Mouse (Mus musculus) midbrain, embryonic 15.5 days (tissue): ENCODE data around the gene Phf21a. TPM values are rescaled to one million over a fixed set of nuclear protein-coding genes. Genes with fewer than 3 reads are reported as not detected.

Experiments
- ATAC-seq: fragments of 200-750 bp; cut with Nextera tagmentation; replicated peaks from 2 replicates; pipeline ENCODE4 v1.8.0; 2017; ENCODE audit warnings: moderate TSS enrichment
- H3K27ac ChIP-seq: fragments of 300-500 bp; sonication (generic); 2 replicates; pipeline ENCODE4 v1.5.1; 2015; ENCODE audit warnings: mild to moderate bottlenecking, inconsistent platforms
- H3K27me3 ChIP-seq: fragments of 300-500 bp; sonication (generic); replicated peaks from 2 replicates; pipeline ENCODE4 v1.6.1; 2015; ENCODE audit warnings: inconsistent platforms
- H3K36me3 ChIP-seq: fragments of 300-500 bp; sonication (generic); replicated peaks from 2 replicates; pipeline ENCODE4 v1.6.1; 2015; ENCODE audit warnings: inconsistent platforms
- H3K4me1 ChIP-seq: fragments of 300-500 bp; sonication (generic); 2 replicates; pipeline ENCODE4 v1.6.1; 2015; ENCODE audit warnings: inconsistent platforms
- H3K4me2 ChIP-seq: fragments of 300-500 bp; sonication (generic); 2 replicates; pipeline ENCODE4 v1.6.1; 2015; ENCODE audit warnings: inconsistent platforms, mild to moderate bottlenecking, moderate library complexity
- H3K4me3 ChIP-seq: fragments of 300-500 bp; sonication (generic); 2 replicates; pipeline ENCODE4 v1.5.1; 2015; ENCODE audit warnings: mild to moderate bottlenecking, inconsistent platforms
- H3K9ac ChIP-seq: fragments of 300-500 bp; sonication (generic); 2 replicates; pipeline ENCODE4 v1.6.1; 2015; ENCODE audit warnings: mild to moderate bottlenecking, inconsistent platforms
- H3K9me3 ChIP-seq: fragments of 300-500 bp; sonication (generic); 2 replicates; pipeline ENCODE4 v1.6.1; 2016; ENCODE audit warnings: inconsistent platforms
- WGBS: fragments of 180-500 bp; shearing (Covaris S2); methylation state at CpG from one replicate; pipeline ENCODE4 v1.1.7; 2015; ENCODE audit warnings: mixed read lengths; 5-methylcytosine and 5-hydroxymethylcytosine counted together
- polyA plus RNA-seq: library from polyadenylated mRNA; unstranded; fragments of >200 nt; fragmentation: Nextera tagmentation; extraction: Ambion mirVana; gene quantifications from 2 replicates; pipeline ENCODE4 v1.2.1, GENCODE M21; 2015

Phf21a gene
- polyA plus RNA-seq, 1 experiment from 2014 or later: 40.4 TPM

- no peak overlapping the region for H3K4me2 ChIP-seq
- 20% methylated on average over 12 of the region's 12 CpGs for WGBS
- H3K4me1 ChIP-seq: no peaks in the 10 kb centered on the region
- no peak overlapping the region for H3K27ac ChIP-seq
- H3K9ac ChIP-seq: no peak overlapping the region
- H3K9me3 ChIP-seq: no peaks in the 10 kb centered on the region
- no peaks in the 10 kb centered on the region for H3K27me3 ChIP-seq
- H3K36me3 ChIP-seq: peaks cover 36% of the 10 kb centered on the region; the same call in 1 of the 2 replicates
- H3K4me3 ChIP-seq: no peak overlapping the region
- no peak for ATAC-seq
Observed at GRCm38 (mm10) chr2:92360893-92361292, 268.0 kb downstream of the Phf21a start.

- H3K9ac ChIP-seq: no peak overlapping the region
- H3K4me3 ChIP-seq: no peak overlapping the region
- no peaks in the 10 kb centered on the region for H3K9me3 ChIP-seq
- no peaks in the 10 kb centered on the region for H3K27me3 ChIP-seq
- ATAC-seq: no peak
- H3K4me2 ChIP-seq: no peak overlapping the region
- WGBS: 84% methylated on average over 8 of the region's 8 CpGs
- H3K36me3 ChIP-seq: peaks cover 31% of the 10 kb centered on the region; the same call in 1 of the 2 replicates
- no peak overlapping the region for H3K27ac ChIP-seq
- no peaks in the 10 kb centered on the region for H3K4me1 ChIP-seq
Observed at GRCm38 (mm10) chr2:92361795-92362194, 268.9 kb downstream of the Phf21a start.

DNA sequence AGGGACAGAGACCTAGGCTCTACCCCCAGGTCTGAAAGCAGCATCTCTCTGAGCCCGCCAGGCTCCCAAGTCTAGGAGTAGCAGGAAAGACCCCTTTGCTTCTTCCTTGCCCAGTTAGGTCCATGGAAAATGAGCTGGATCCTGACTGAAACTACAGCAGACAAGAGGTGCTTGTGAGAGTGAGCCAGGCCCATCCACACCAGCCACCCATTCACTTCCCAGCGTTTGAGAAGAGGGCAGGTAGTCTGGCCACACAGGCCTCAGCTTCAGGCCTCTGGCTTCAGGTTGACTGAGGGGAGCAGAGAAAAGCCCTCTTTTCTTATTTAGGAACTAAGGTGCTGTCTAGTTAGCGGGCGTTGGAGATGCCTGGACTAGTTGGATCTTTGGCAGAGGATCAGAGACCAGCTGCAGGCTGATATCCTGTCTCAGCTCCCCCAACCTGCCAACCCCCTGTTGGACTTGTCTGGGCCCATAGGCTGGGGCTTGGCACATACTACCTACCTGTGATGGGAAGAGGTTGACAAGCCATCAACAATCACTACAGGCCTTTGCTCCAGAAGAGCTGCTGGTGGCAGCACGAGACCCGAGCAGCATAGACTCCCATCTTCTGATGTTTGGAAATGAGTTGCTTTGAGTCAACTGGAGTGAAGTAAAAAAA, 269.8 kb downstream of the Phf21a start:
- no peak for ATAC-seq
- no peaks in the 10 kb centered on the region for H3K4me1 ChIP-seq
- 94% methylated on average over 6 of the region's 6 CpGs for WGBS
- no peak overlapping the region for H3K4me3 ChIP-seq
- no peaks in the 10 kb centered on the region for H3K9me3 ChIP-seq
- peaks cover 25% of the 10 kb centered on the region; the same call in 1 of the 2 replicates for H3K36me3 ChIP-seq
- no peaks in the 10 kb centered on the region for H3K27me3 ChIP-seq
- H3K4me2 ChIP-seq: no peak overlapping the region
- no peak overlapping the region for H3K27ac ChIP-seq
- no peak overlapping the region for H3K9ac ChIP-seq

DNA sequence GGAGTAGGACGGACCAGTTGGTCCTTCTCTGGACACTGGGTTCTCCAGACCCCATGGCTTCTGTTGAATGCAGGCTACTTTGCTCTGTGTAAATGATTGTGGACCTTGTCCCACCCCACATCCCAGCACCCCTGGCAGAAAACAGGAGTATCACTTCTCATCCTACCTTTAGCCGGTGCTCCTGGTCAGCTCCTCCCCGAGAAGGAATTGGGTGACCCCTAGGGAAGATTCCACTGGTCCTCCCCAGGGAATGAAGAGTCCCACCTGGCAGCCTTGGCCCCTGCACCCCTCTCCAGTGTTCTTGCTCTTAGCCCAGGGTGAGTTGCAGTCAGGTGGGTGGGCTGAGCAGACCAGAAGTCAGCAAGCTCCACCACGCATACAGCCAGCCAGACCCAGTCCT, 271.2 kb downstream of the Phf21a start:
- Histone ChIP-seq H3K27ac (no peak overlapping the region), H3K4me3 (no peak overlapping the region), H3K36me3 (peaks cover 17% of the 10 kb centered on the region; the same call in 1 of the 2 replicates), H3K9me3 (no peaks in the 10 kb centered on the region), H3K27me3 (peaks cover 3% of the 10 kb centered on the region; the same call in 1 of the 2 replicates), H3K4me2 (no peak overlapping the region), H3K9ac (no peak overlapping the region), H3K4me1 (no peaks in the 10 kb centered on the region)
- no peak for ATAC-seq
- WGBS: 89% methylated on average over 4 of the region's 4 CpGs

DNA sequence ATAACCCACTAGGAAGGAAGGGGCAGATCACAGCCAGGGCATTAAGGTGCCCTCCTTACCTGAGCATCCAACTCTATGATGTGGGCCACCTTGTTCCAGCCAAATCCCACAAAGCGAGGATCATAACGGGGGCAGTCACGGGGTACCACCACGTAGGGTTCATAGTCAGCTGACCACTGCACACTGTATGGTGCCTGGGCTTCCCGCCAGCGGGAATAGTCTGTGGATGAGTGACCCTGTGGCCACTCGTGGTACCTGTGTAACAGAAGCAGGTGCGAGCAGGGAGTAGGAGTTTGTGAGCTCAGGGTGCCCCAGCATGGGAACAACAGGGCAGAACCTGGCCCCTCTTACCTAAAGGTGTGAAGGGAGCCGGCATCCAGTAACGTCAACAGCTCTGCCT, 272.7 kb downstream of the Phf21a start:
- H3K9ac ChIP-seq: no peak overlapping the region
- peaks cover 6% of the 10 kb centered on the region; the same call in 1 of the 2 replicates for H3K36me3 ChIP-seq
- no peak overlapping the region for H3K4me2 ChIP-seq
- no peak for ATAC-seq
- no peaks in the 10 kb centered on the region for H3K9me3 ChIP-seq
- H3K27ac ChIP-seq: no peak overlapping the region
- WGBS: 94% methylated on average over 10 of the region's 10 CpGs
- no peak overlapping the region for H3K4me3 ChIP-seq
- H3K4me1 ChIP-seq: peaks cover 5% of the 10 kb centered on the region
- H3K27me3 ChIP-seq: peaks cover 17% of the 10 kb centered on the region

DNA sequence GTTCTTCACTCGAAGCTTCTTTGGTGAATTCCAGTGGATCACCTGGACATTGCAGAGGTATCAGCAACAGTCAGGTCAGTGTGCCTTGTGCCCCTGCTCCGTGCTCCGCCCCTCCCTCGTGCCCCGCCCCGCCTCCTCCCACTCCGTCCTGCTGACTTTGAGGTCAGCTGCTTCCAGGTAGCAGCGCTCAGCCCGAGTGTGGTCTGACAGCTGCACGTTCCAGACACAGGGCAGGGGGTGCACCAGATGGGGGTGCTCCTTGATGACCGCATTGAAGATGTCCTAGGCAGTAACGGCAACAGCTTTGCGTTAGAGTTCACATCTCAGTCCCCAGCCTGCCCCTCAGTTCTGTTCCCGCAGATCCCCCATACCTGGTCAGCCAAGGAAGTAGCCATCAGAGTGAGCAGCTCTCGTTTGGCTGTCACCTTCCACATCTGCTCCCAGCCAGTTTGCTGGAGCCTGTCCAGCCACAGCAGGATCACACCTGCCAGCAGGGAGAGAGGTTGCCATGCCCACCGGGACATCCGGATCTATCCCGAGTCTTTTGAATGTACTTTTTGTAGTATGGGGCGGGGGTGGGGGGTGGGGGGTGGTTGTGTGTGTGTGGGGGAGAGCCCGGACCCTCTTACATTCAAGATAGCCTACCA, 274.6 kb downstream of the Phf21a start:
- Histone ChIP-seq H3K4me1 (peaks cover 24% of the 10 kb centered on the region), H3K4me2 (no peak overlapping the region), H3K9ac (no peak overlapping the region), H3K9me3 (no peaks in the 10 kb centered on the region), H3K27ac (no peak overlapping the region), H3K36me3 (peaks cover 6% of the 10 kb centered on the region; the same call in 1 of the 2 replicates), H3K4me3 (no peak overlapping the region), H3K27me3 (peaks cover 27% of the 10 kb centered on the region)
- ATAC-seq: no peak
- WGBS: 56% methylated on average over 20 of the region's 20 CpGs

GRCm38 (mm10) chr2:92370375-92370774, 277.5 kb downstream of the Phf21a start:
- 0 out of 2 replicates have a peak overlapping the region, but pooled peaks have one; percentile 9 for H3K9ac ChIP-seq
- peaks cover 27% of the 10 kb centered on the region for H3K27me3 ChIP-seq
- no peak overlapping the region for H3K27ac ChIP-seq
- ATAC-seq: no peak
- H3K4me3 ChIP-seq: peak overlapping the region; percentile 33
- peaks cover 42% of the 10 kb centered on the region for H3K4me1 ChIP-seq
- peak overlapping the region; percentile 59 for H3K4me2 ChIP-seq
- 12% methylated on average over 19 of the region's 19 CpGs for WGBS
- H3K36me3 ChIP-seq: no peaks in the 10 kb centered on the region
- no peaks in the 10 kb centered on the region for H3K9me3 ChIP-seq

DNA sequence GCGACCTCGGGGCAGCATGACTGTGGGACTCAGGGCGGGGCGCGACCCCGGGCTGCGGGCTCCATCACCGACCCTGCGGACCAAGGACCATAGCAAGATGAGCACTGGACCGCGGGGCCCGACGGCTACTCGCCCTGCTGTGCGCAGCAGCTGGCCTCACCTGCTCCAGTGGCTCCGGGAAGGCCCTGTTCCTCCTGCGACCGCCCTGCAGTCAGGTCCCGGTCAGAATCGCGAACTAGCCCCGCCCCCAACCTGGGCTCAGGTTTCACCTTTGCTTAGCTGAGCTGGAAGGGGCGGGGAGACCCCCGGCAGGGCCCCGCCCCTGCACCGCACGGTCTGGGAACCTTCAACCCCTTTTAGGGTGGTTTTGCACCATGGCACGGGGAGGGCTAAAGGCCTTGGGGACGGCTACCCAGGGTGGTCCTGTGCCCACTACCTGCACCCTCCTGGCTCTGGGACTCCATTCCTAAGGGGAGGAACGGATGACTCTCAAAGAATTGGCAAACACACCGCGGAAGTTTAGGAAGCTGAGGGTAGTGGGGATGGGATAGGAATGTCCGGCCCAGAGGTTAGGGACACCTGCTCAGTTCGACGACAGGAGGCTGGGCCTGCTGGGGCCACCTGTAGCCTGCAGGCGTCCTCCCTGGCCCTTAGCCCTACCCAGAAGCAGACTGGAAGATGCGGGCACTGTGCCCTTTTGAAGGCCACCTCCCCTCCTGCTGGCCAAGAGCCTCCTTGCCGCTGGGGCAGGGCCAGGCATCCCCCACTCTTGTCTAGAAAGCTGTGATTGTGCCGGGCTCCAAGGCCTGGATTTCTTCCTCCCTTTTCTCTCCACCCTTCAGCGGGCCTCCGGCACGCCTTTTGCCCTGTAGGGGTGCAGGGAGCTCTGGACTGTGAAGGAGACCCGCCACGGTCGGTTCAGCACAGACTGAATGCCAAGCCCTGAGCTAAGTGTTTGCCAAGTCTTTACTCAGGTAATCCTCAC, 278.2 kb downstream of the Phf21a start:
- WGBS: 3% methylated on average over 45 of the region's 45 CpGs
- H3K4me1 ChIP-seq: peaks cover 48% of the 10 kb centered on the region
- ATAC-seq: no peak
- H3K4me2 ChIP-seq: peak overlapping the region; percentile 59
- H3K27ac ChIP-seq: no peak overlapping the region
- H3K4me3 ChIP-seq: peak overlapping the region; percentile 33
- H3K36me3 ChIP-seq: no peaks in the 10 kb centered on the region
- H3K9ac ChIP-seq: no peak overlapping the region
- H3K27me3 ChIP-seq: peaks cover 27% of the 10 kb centered on the region
- no peaks in the 10 kb centered on the region for H3K9me3 ChIP-seq

GRCm38 (mm10) chr2:92371971-92372690, 279.2 kb downstream of the Phf21a start:
- Histone ChIP-seq H3K4me2 (no peak overlapping the region; the same call in 1 of the 2 replicates), H3K9me3 (no peaks in the 10 kb centered on the region), H3K36me3 (no peaks in the 10 kb centered on the region), H3K27ac (0 out of 2 replicates have a peak overlapping the region, but pooled peaks have one; percentile 6), H3K27me3 (peaks cover 27% of the 10 kb centered on the region), H3K4me1 (peaks cover 53% of the 10 kb centered on the region), H3K9ac (no peak overlapping the region), H3K4me3 (no peak overlapping the region)
- WGBS: 7% methylated on average over 10 of the region's 10 CpGs
- ATAC-seq: no peak

GRCm38 (mm10) chr2:92372767-92373436, 280.0 kb downstream of the Phf21a start:
- Histone ChIP-seq H3K4me2 (no peak overlapping the region), H3K4me3 (no peak overlapping the region), H3K27ac (0 out of 2 replicates have a peak overlapping the region, but pooled peaks have one; percentile 6), H3K9me3 (no peaks in the 10 kb centered on the region), H3K27me3 (peaks cover 27% of the 10 kb centered on the region), H3K36me3 (no peaks in the 10 kb centered on the region), H3K9ac (no peak overlapping the region), H3K4me1 (peaks cover 53% of the 10 kb centered on the region)
- ATAC-seq: no peak
- 14% methylated on average over 9 of the region's 9 CpGs for WGBS

GRCm38 (mm10) chr2:92373437-92373813, 280.5 kb downstream of the Phf21a start:
- H3K27me3 ChIP-seq: peaks cover 27% of the 10 kb centered on the region
- ATAC-seq: no peak
- no peak overlapping the region for H3K27ac ChIP-seq
- no peak overlapping the region for H3K9ac ChIP-seq
- H3K4me1 ChIP-seq: peaks cover 53% of the 10 kb centered on the region
- no peaks in the 10 kb centered on the region for H3K36me3 ChIP-seq
- 55% methylated on average over 11 of the region's 11 CpGs for WGBS
- no peaks in the 10 kb centered on the region for H3K9me3 ChIP-seq
- H3K4me2 ChIP-seq: no peak overlapping the region
- no peak overlapping the region for H3K4me3 ChIP-seq
